Mouse (Mus musculus): ENCODE results near the gene Gm4707. TPM values are rescaled to one million over a fixed set of nuclear protein-coding genes. Genes with fewer than 3 reads are reported as not detected.
"Not testable (repeated sequence)": the region's sequence is repeated elsewhere in the genome, so short reads cannot be mapped to it uniquely, and the experiment has no call there.

The Gm4707 gene
- polyA plus RNA-seq, 1 experiment from 2014 or later: 4.8 TPM

GRCm38 (mm10) chr17:71471261-71471660, 11.5 kb upstream of the Gm4707 start:
- H3K27ac ChIP-seq (ENCODE audit: low read depth, low read length): no peak overlapping the region
- H3K36me3 ChIP-seq (ENCODE audit: control insufficient read depth, insufficient read depth, low read length): no peaks in the 10 kb centered on the region
- H3K4me3 ChIP-seq (ENCODE audit: low read length): no peak overlapping the region
- H3K9me3 ChIP-seq (ENCODE audit: control insufficient read depth, low read length): no peaks in the 10 kb centered on the region
- H3K4me2 ChIP-seq (replicated peaks; ENCODE audit: low read depth, low read length): no peak overlapping the region
- 78% methylated on average over 2 of the region's 2 CpGs for WGBS
- no peaks in the 10 kb centered on the region for H3K27me3 ChIP-seq (ENCODE audit: control insufficient read depth, insufficient read depth, low read length)
- H3K4me1 ChIP-seq (ENCODE audit: control insufficient read depth, insufficient read depth, low read length): peaks cover 5% of the 10 kb centered on the region; the same call in 1 of the 2 replicates
- ATAC-seq (ENCODE audit: low FRiP score, low TSS enrichment): no peak
- no peak overlapping the region for H3K9ac ChIP-seq (ENCODE audit: low read depth, low read length)

- H3K9ac ChIP-seq (ENCODE audit: low read depth, low read length): no peak overlapping the region
- no peaks in the 10 kb centered on the region for H3K4me1 ChIP-seq (ENCODE audit: control insufficient read depth, insufficient read depth, low read length)
- no peak for ATAC-seq (ENCODE audit: low FRiP score, low TSS enrichment)
- H3K4me3 ChIP-seq (ENCODE audit: low read length): no peak overlapping the region
- WGBS: 91% methylated on average over 3 of the region's 3 CpGs
- peaks cover 29% of the 10 kb centered on the region for H3K36me3 ChIP-seq (ENCODE audit: control insufficient read depth, insufficient read depth, low read length)
- no peak overlapping the region for H3K4me2 ChIP-seq (replicated peaks; ENCODE audit: low read depth, low read length)
- H3K9me3 ChIP-seq (ENCODE audit: control insufficient read depth, low read length): no peaks in the 10 kb centered on the region
- no peaks in the 10 kb centered on the region for H3K27me3 ChIP-seq (ENCODE audit: control insufficient read depth, insufficient read depth, low read length)
- no peak overlapping the region for H3K27ac ChIP-seq (ENCODE audit: low read depth, low read length)
Measured at GRCm38 (mm10) chr17:71460312-71460711, 594 bp upstream of the Gm4707 start.

GRCm38 (mm10) chr17:71457361-71457760, 2.4 kb downstream of the Gm4707 start:
- not testable (repeated sequence) for H3K9ac ChIP-seq (ENCODE audit: low read depth, low read length); H3K4me2 ChIP-seq (replicated peaks; ENCODE audit: low read depth, low read length); H3K4me1 ChIP-seq (ENCODE audit: control insufficient read depth, insufficient read depth, low read length); H3K27ac ChIP-seq (ENCODE audit: low read depth, low read length); ATAC-seq (ENCODE audit: low FRiP score, low TSS enrichment); H3K9me3 ChIP-seq (ENCODE audit: control insufficient read depth, low read length); H3K4me3 ChIP-seq (ENCODE audit: low read length); H3K27me3 ChIP-seq (ENCODE audit: control insufficient read depth, insufficient read depth, low read length)
- 93% methylated on average over 6 of the region's 6 CpGs for WGBS
- peaks cover 37% of the 10 kb centered on the region for H3K36me3 ChIP-seq (ENCODE audit: control insufficient read depth, insufficient read depth, low read length)

DNA sequence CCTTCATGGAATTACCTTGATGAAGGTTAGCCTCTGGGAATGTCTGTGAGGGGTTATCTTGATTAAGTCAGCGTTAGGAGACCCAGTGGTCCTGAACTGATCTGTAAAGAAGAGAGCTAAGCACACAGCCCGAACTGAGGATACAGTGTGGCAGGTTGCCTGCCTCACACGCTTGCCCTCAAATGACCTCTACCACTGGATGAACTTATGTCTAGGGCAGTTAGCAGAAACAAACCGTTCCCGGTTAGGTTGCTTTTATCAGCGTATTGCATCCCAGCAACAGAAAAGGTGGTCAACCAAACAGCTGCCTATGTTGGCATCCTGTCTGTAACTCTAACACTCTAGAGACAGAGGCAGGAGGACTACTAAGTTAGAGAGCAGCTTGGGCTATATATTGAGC, 14.5 kb downstream of the Gm4707 start:
- Histone ChIP-seq H3K4me2 (replicated peaks; ENCODE audit: low read depth, low read length) (no peak overlapping the region), H3K27me3 (ENCODE audit: control insufficient read depth, insufficient read depth, low read length) (no peaks in the 10 kb centered on the region), H3K36me3 (ENCODE audit: control insufficient read depth, insufficient read depth, low read length) (peaks cover 21% of the 10 kb centered on the region), H3K27ac (ENCODE audit: low read depth, low read length) (no peak overlapping the region), H3K9me3 (ENCODE audit: control insufficient read depth, low read length) (no peaks in the 10 kb centered on the region), H3K4me3 (ENCODE audit: low read length) (no peak overlapping the region), H3K9ac (ENCODE audit: low read depth, low read length) (no peak overlapping the region), H3K4me1 (ENCODE audit: control insufficient read depth, insufficient read depth, low read length) (no peaks in the 10 kb centered on the region)
- 92% methylated on average over 6 of the region's 6 CpGs for WGBS
- no peak for ATAC-seq (ENCODE audit: low FRiP score, low TSS enrichment)

DNA sequence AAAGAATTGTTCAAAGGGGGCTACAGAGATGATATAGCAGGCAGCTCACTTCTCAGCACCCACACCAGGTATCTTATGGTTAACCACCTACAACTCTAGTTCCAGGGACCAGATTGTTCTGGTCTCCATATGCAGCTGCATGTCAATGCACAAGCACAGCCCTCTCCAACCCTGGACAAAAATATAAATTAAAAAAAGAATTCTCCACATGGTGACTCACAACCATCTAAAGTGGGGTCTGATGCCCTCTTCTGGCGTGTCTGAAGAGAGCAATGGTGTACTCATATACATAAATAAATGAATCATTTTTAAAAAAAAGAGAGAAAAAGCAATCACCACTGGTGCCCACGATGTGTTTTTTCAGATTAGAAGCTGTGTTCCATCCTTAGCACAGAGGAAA, 15.0 kb downstream of the Gm4707 start:
- H3K4me2 ChIP-seq (replicated peaks; ENCODE audit: low read depth, low read length): no peak overlapping the region
- 93% methylated on average over 2 of the region's 2 CpGs for WGBS
- peaks cover 21% of the 10 kb centered on the region for H3K36me3 ChIP-seq (ENCODE audit: control insufficient read depth, insufficient read depth, low read length)
- no peaks in the 10 kb centered on the region for H3K9me3 ChIP-seq (ENCODE audit: control insufficient read depth, low read length)
- no peak for ATAC-seq (ENCODE audit: low FRiP score, low TSS enrichment)
- no peak overlapping the region for H3K9ac ChIP-seq (ENCODE audit: low read depth, low read length)
- H3K27me3 ChIP-seq (ENCODE audit: control insufficient read depth, insufficient read depth, low read length): no peaks in the 10 kb centered on the region
- no peak overlapping the region for H3K4me3 ChIP-seq (ENCODE audit: low read length)
- no peak overlapping the region for H3K27ac ChIP-seq (ENCODE audit: low read depth, low read length)
- H3K4me1 ChIP-seq (ENCODE audit: control insufficient read depth, insufficient read depth, low read length): no peaks in the 10 kb centered on the region

- 92% methylated on average over 3 of the region's 3 CpGs for WGBS
- Histone ChIP-seq H3K9ac (ENCODE audit: low read depth, low read length) (no peak overlapping the region), H3K36me3 (ENCODE audit: control insufficient read depth, insufficient read depth, low read length) (peaks cover 21% of the 10 kb centered on the region)
Measured at GRCm38 (mm10) chr17:71444126-71444525, 15.6 kb downstream of the Gm4707 start.

GRCm38 (mm10) chr17:71443273-71443672, 16.4 kb downstream of the Gm4707 start:
- ATAC-seq (ENCODE audit: low FRiP score, low TSS enrichment): no peak
- WGBS: 90% methylated on average over 6 of the region's 6 CpGs
- H3K36me3 ChIP-seq (ENCODE audit: control insufficient read depth, insufficient read depth, low read length): peaks cover 21% of the 10 kb centered on the region

More at GRCm38 (mm10) chr17:71444126-71444525, 15.6 kb downstream of the Gm4707 start:
- no peak overlapping the region for H3K4me2 ChIP-seq (replicated peaks; ENCODE audit: low read depth, low read length)
- H3K27ac ChIP-seq (ENCODE audit: low read depth, low read length): no peak overlapping the region
- no peaks in the 10 kb centered on the region for H3K9me3 ChIP-seq (ENCODE audit: control insufficient read depth, low read length)
- no peaks in the 10 kb centered on the region for H3K4me1 ChIP-seq (ENCODE audit: control insufficient read depth, insufficient read depth, low read length)
- H3K27me3 ChIP-seq (ENCODE audit: control insufficient read depth, insufficient read depth, low read length): no peaks in the 10 kb centered on the region
- no peak overlapping the region for H3K4me3 ChIP-seq (ENCODE audit: low read length)
- ATAC-seq (ENCODE audit: low FRiP score, low TSS enrichment): no peak

DNA sequence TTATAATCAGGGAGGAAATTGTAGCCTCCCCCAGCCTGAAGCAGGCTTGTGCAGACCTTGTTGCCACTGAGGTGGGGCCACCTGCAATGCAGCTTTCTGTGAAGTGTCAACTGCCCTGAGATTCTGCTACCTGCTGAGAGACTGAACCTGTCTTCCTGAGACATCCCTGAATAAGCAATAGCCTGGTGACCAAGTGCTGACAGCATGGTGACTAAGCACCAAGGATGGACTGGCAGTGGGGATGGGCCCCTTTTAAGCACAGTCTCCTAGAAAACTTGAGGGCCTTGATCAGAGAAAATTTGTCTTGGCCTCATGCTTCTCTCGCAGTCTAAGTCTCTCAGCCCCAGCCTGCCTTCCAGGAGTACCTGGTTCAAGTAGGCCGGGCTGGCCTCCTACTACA, 37.2 kb downstream of the Gm4707 start:
- not testable (repeated sequence) for H3K27ac ChIP-seq (ENCODE audit: low read depth, low read length); H3K4me2 ChIP-seq (replicated peaks; ENCODE audit: low read depth, low read length); H3K4me3 ChIP-seq (ENCODE audit: low read length); H3K4me1 ChIP-seq (ENCODE audit: control insufficient read depth, insufficient read depth, low read length); H3K27me3 ChIP-seq (ENCODE audit: control insufficient read depth, insufficient read depth, low read length); ATAC-seq (ENCODE audit: low FRiP score, low TSS enrichment); H3K9ac ChIP-seq (ENCODE audit: low read depth, low read length)
- H3K36me3 ChIP-seq (ENCODE audit: control insufficient read depth, insufficient read depth, low read length): peaks cover 45% of the 10 kb centered on the region
- peaks cover 13% of the 10 kb centered on the region; the same call in 1 of the 2 replicates for H3K9me3 ChIP-seq (ENCODE audit: control insufficient read depth, low read length)
- 96% methylated on average over 2 of the region's 2 CpGs for WGBS

More at GRCm38 (mm10) chr17:71443273-71443672, 16.4 kb downstream of the Gm4707 start:
- Histone ChIP-seq H3K4me3 (ENCODE audit: low read length) (no peak overlapping the region), H3K4me2 (replicated peaks; ENCODE audit: low read depth, low read length) (no peak overlapping the region), H3K9me3 (ENCODE audit: control insufficient read depth, low read length) (no peaks in the 10 kb centered on the region), H3K27me3 (ENCODE audit: control insufficient read depth, insufficient read depth, low read length) (no peaks in the 10 kb centered on the region), H3K9ac (ENCODE audit: low read depth, low read length) (no peak overlapping the region), H3K4me1 (ENCODE audit: control insufficient read depth, insufficient read depth, low read length) (no peaks in the 10 kb centered on the region), H3K27ac (ENCODE audit: low read depth, low read length) (no peak overlapping the region)

DNA sequence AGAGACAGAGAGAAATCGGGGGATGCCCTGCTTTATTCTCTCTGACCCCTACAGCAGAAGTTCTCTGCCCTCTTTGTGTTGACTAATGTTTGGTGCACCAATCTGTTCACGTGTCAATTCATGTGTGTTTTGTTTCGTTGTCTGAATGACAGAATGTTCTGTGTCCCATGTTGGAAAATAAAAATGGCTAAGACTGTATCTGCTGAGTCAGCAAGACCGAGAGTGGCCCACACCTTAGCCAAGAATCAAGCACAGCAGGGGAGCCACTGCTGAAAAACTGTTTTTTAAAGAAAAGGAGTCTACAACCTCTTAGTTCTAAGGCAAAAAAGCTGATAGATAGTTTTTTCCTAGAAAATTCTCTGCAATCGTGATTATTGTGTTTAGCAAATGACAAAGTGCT, 40.3 kb downstream of the Gm4707 start:
- H3K4me3 ChIP-seq (ENCODE audit: low read length); H3K4me1 ChIP-seq (ENCODE audit: control insufficient read depth, insufficient read depth, low read length); H3K9ac ChIP-seq (ENCODE audit: low read depth, low read length); ATAC-seq (ENCODE audit: low FRiP score, low TSS enrichment); H3K27ac ChIP-seq (ENCODE audit: low read depth, low read length); H3K27me3 ChIP-seq (ENCODE audit: control insufficient read depth, insufficient read depth, low read length); H3K4me2 ChIP-seq (replicated peaks; ENCODE audit: low read depth, low read length): not testable (repeated sequence)
- peaks cover 51% of the 10 kb centered on the region for H3K36me3 ChIP-seq (ENCODE audit: control insufficient read depth, insufficient read depth, low read length)
- H3K9me3 ChIP-seq (ENCODE audit: control insufficient read depth, low read length): peaks cover 13% of the 10 kb centered on the region; the same call in 1 of the 2 replicates
- WGBS: 84% methylated on average over 5 of the region's 5 CpGs
